Mouse (Mus musculus) neural tube, embryonic 12.5 days (tissue): ENCODE results near the gene Foxl1. TPM values are rescaled to one million over a fixed set of nuclear protein-coding genes. Genes with fewer than 3 reads are reported as not detected.

Experiments used
- ATAC-seq: fragments of 200-750 bp; cut with Nextera tagmentation; 2 replicates; pipeline ENCODE4 v1.8.0; 2017; ENCODE audit warnings: low read depth, mild to moderate bottlenecking, moderate TSS enrichment, moderate library complexity; ENCODE audit not compliant: low FRiP score
- H3K27ac ChIP-seq: fragments of 300-500 bp; sonication (generic); 2 replicates; pipeline ENCODE4 v1.5.1; 2016
- H3K27me3 ChIP-seq: fragments of 300-500 bp; sonication (generic); replicated peaks from 2 replicates; pipeline ENCODE4 v1.6.1; 2016; ENCODE audit warnings: mild to moderate bottlenecking
- H3K36me3 ChIP-seq: fragments of 300-500 bp; sonication (generic); 2 replicates; pipeline ENCODE4 v1.6.1; 2016; ENCODE audit warnings: mild to moderate bottlenecking
- H3K4me1 ChIP-seq: fragments of 300-500 bp; sonication (generic); 2 replicates; pipeline ENCODE4 v1.6.1; 2016
- H3K4me2 ChIP-seq: fragments of 300-500 bp; sonication (generic); replicated peaks from 2 replicates; pipeline ENCODE4 v1.6.1; 2016; ENCODE audit warnings: mild to moderate bottlenecking
- H3K4me3 ChIP-seq: fragments of 300-500 bp; sonication (generic); 2 replicates; pipeline ENCODE4 v1.5.1; 2016
- H3K9ac ChIP-seq: fragments of 300-500 bp; sonication (generic); 2 replicates; pipeline ENCODE4 v1.6.1; 2016; ENCODE audit warnings: mild to moderate bottlenecking
- H3K9me3 ChIP-seq: fragments of 300-500 bp; sonication (generic); 2 replicates; pipeline ENCODE4 v1.6.1; 2016; ENCODE audit warnings: mild to moderate bottlenecking
- WGBS: fragments of 180-500 bp; shearing (Covaris S2); methylation state at CpG from one replicate; pipeline ENCODE4 v1.1.7; 2016; 5-methylcytosine and 5-hydroxymethylcytosine counted together
- polyA plus RNA-seq: library from polyadenylated mRNA; unstranded; fragments of >200 nt; fragmentation: Nextera tagmentation; extraction: Ambion mirVana; gene quantifications from 2 replicates; pipeline ENCODE4 v1.2.1, GENCODE M21; 2016

Gene Foxl1
- polyA plus RNA-seq, 1 experiment from 2014 or later = 1.6 TPM

GRCm38 (mm10) chr8:121158812-121159211, 31.1 kb downstream of the Foxl1 start:
- no peaks in the 10 kb centered on the region for H3K36me3 ChIP-seq
- H3K27ac ChIP-seq = no peak overlapping the region
- ATAC-seq = no peak
- no peak overlapping the region for H3K4me2 ChIP-seq
- WGBS = 84% methylated on average over 13 of the region's 13 CpGs
- no peak overlapping the region for H3K9ac ChIP-seq
- H3K4me1 ChIP-seq = no peaks in the 10 kb centered on the region; the same call in 1 of the 2 replicates
- H3K4me3 ChIP-seq = no peak overlapping the region
- H3K27me3 ChIP-seq = peaks cover 4% of the 10 kb centered on the region; the same call in 1 of the 2 replicates
- H3K9me3 ChIP-seq = no peaks in the 10 kb centered on the region

GRCm38 (mm10) chr8:121161437-121161836, 33.7 kb downstream of the Foxl1 start:
- no peak for ATAC-seq
- WGBS = 94% methylated on average over 5 of the region's 5 CpGs
- Histone ChIP-seq H3K4me3 (no peak overlapping the region), H3K36me3 (no peaks in the 10 kb centered on the region), H3K9ac (no peak overlapping the region), H3K4me2 (no peak overlapping the region), H3K27me3 (no peaks in the 10 kb centered on the region; the same call in 1 of the 2 replicates), H3K27ac (no peak overlapping the region), H3K9me3 (no peaks in the 10 kb centered on the region), H3K4me1 (peaks cover 9% of the 10 kb centered on the region)

- no peaks in the 10 kb centered on the region; the same call in 1 of the 2 replicates for H3K27me3 ChIP-seq
- H3K4me3 ChIP-seq = no peak overlapping the region
- no peak overlapping the region for H3K27ac ChIP-seq
- ATAC-seq = no peak
- WGBS = 87% methylated on average over 4 of the region's 4 CpGs
- no peak overlapping the region for H3K4me2 ChIP-seq
- no peak overlapping the region for H3K9ac ChIP-seq
- H3K9me3 ChIP-seq = no peaks in the 10 kb centered on the region
- H3K36me3 ChIP-seq = no peaks in the 10 kb centered on the region
- H3K4me1 ChIP-seq = peaks cover 9% of the 10 kb centered on the region
These were observed 34.7 kb downstream of the Foxl1 start for GRCm38 (mm10) chr8:121162413-121162812.

GRCm38 (mm10) chr8:121162906-121163695, 35.4 kb downstream of the Foxl1 start:
- H3K27ac ChIP-seq = no peak overlapping the region
- no peak overlapping the region for H3K9ac ChIP-seq
- WGBS = 78% methylated on average over 11 of the region's 11 CpGs
- H3K4me3 ChIP-seq = no peak overlapping the region
- H3K36me3 ChIP-seq = no peaks in the 10 kb centered on the region
- peaks cover 9% of the 10 kb centered on the region for H3K4me1 ChIP-seq
- H3K4me2 ChIP-seq = no peak overlapping the region
- H3K27me3 ChIP-seq = no peaks in the 10 kb centered on the region; the same call in 1 of the 2 replicates
- no peak for ATAC-seq
- H3K9me3 ChIP-seq = no peaks in the 10 kb centered on the region

GRCm38 (mm10) chr8:121164017-121164469, 36.3 kb downstream of the Foxl1 start:
- ATAC-seq = no peak
- no peak overlapping the region for H3K4me3 ChIP-seq
- H3K4me1 ChIP-seq = peaks cover 9% of the 10 kb centered on the region
- H3K4me2 ChIP-seq = no peak overlapping the region
- H3K27ac ChIP-seq = no peak overlapping the region
- no peak overlapping the region for H3K9ac ChIP-seq
- WGBS = 55% methylated on average over 8 of the region's 8 CpGs
- H3K27me3 ChIP-seq = no peaks in the 10 kb centered on the region; the same call in 1 of the 2 replicates
- H3K9me3 ChIP-seq = no peaks in the 10 kb centered on the region
- no peaks in the 10 kb centered on the region for H3K36me3 ChIP-seq

GRCm38 (mm10) chr8:121168033-121168432, 40.3 kb downstream of the Foxl1 start:
- H3K4me1 ChIP-seq = peaks cover 12% of the 10 kb centered on the region
- H3K36me3 ChIP-seq = no peaks in the 10 kb centered on the region
- H3K9ac ChIP-seq = no peak overlapping the region
- no peak overlapping the region for H3K4me2 ChIP-seq
- no peak for ATAC-seq
- H3K4me3 ChIP-seq = no peak overlapping the region
- no peaks in the 10 kb centered on the region; the same call in 1 of the 2 replicates for H3K27me3 ChIP-seq
- no peak overlapping the region for H3K27ac ChIP-seq
- no peaks in the 10 kb centered on the region for H3K9me3 ChIP-seq
- 81% methylated on average over 5 of the region's 5 CpGs for WGBS

GRCm38 (mm10) chr8:121170116-121170515, 42.4 kb downstream of the Foxl1 start:
- Histone ChIP-seq H3K27ac (no peak overlapping the region), H3K9ac (no peak overlapping the region), H3K9me3 (no peaks in the 10 kb centered on the region), H3K27me3 (no peaks in the 10 kb centered on the region), H3K4me3 (no peak overlapping the region), H3K36me3 (no peaks in the 10 kb centered on the region), H3K4me1 (peaks cover 14% of the 10 kb centered on the region), H3K4me2 (no peak overlapping the region)
- 49% methylated on average over 7 of the region's 7 CpGs for WGBS
- ATAC-seq = no peak

- no peak for ATAC-seq
- Histone ChIP-seq H3K4me1 (peaks cover 17% of the 10 kb centered on the region), H3K36me3 (no peaks in the 10 kb centered on the region), H3K9me3 (no peaks in the 10 kb centered on the region), H3K27ac (no peak overlapping the region), H3K27me3 (no peaks in the 10 kb centered on the region), H3K9ac (no peak overlapping the region; the same call in 1 of the 2 replicates), H3K4me2 (no peak overlapping the region), H3K4me3 (no peak overlapping the region)
- 76% methylated on average over 27 of the region's 27 CpGs for WGBS
These were observed 43.1 kb downstream of the Foxl1 start for GRCm38 (mm10) chr8:121170626-121171552.

- no peak for ATAC-seq
- Histone ChIP-seq H3K9me3 (no peaks in the 10 kb centered on the region), H3K27ac (no peak overlapping the region), H3K9ac (no peak overlapping the region), H3K36me3 (no peaks in the 10 kb centered on the region), H3K4me2 (no peak overlapping the region), H3K27me3 (0 out of 2 replicates have a peak, but pooled peaks cover 2% of the 10 kb centered on the region), H3K4me3 (no peak overlapping the region), H3K4me1 (peaks cover 18% of the 10 kb centered on the region)
- 76% methylated on average over 8 of the region's 8 CpGs for WGBS
These were observed 44.8 kb downstream of the Foxl1 start for GRCm38 (mm10) chr8:121172567-121172966.

GRCm38 (mm10) chr8:121174178-121174577, 46.4 kb downstream of the Foxl1 start:
- Histone ChIP-seq H3K9ac (no peak overlapping the region), H3K36me3 (no peaks in the 10 kb centered on the region), H3K9me3 (no peaks in the 10 kb centered on the region), H3K4me1 (peaks cover 18% of the 10 kb centered on the region), H3K27ac (no peak overlapping the region), H3K27me3 (0 out of 2 replicates have a peak, but pooled peaks cover 2% of the 10 kb centered on the region), H3K4me2 (no peak overlapping the region), H3K4me3 (no peak overlapping the region)
- 64% methylated on average over 10 of the region's 10 CpGs for WGBS
- ATAC-seq = no peak

- peaks cover 18% of the 10 kb centered on the region for H3K4me1 ChIP-seq
- WGBS = 33% methylated on average over 30 of the region's 30 CpGs
These were observed 47.2 kb downstream of the Foxl1 start for GRCm38 (mm10) chr8:121174721-121175539.

More at GRCm38 (mm10) chr8:121174721-121175539, 47.2 kb downstream of the Foxl1 start:
- Histone ChIP-seq H3K9me3 (no peaks in the 10 kb centered on the region), H3K4me2 (0 out of 2 replicates have a peak overlapping the region, but pooled peaks have one; percentile 12), H3K36me3 (no peaks in the 10 kb centered on the region), H3K27me3 (0 out of 2 replicates have a peak, but pooled peaks cover 2% of the 10 kb centered on the region), H3K27ac (no peak overlapping the region), H3K9ac (no peak overlapping the region), H3K4me3 (no peak overlapping the region)
- ATAC-seq = no peak
